Mouse (Mus musculus): ENCODE data around the gene Itga4. TPM values are rescaled to one million over a fixed set of nuclear protein-coding genes. Genes with fewer than 3 reads are reported as not detected.

Itga4 gene
- total RNA-seq (2017), result 524 to 876 TPM (median 534 TPM) in 3 replicates

- ATAC-seq (replicated peaks; ENCODE audit: insufficient number of reproducible peaks, low FRiP score, low TSS enrichment, poor library complexity, severe bottlenecking), result peak; percentile 71
Observed at GRCm38 (mm10) chr2:79255192-79256000, at the start of gene Itga4. Gene Itga4, plus strand, starts transcription at chr2:79255426.

- ATAC-seq (replicated peaks; ENCODE audit: insufficient number of reproducible peaks, low FRiP score, low TSS enrichment, poor library complexity, severe bottlenecking), result peak; percentile 40; the same call in 1 of the 2 replicates
Observed at GRCm38 (mm10) chr2:79206191-79206755, 49.0 kb upstream of the Itga4 start.

GRCm38 (mm10) chr2:79214982-79215381 lies 40.2 kb upstream of the Itga4 start:
- no peak for ATAC-seq (replicated peaks; ENCODE audit: insufficient number of reproducible peaks, low FRiP score, low TSS enrichment, poor library complexity, severe bottlenecking)

- no peak for ATAC-seq (replicated peaks; ENCODE audit: insufficient number of reproducible peaks, low FRiP score, low TSS enrichment, poor library complexity, severe bottlenecking)
Observed at GRCm38 (mm10) chr2:79215479-79215878, 39.7 kb upstream of the Itga4 start.

- ATAC-seq (replicated peaks; ENCODE audit: insufficient number of reproducible peaks, low FRiP score, low TSS enrichment, poor library complexity, severe bottlenecking), result no peak
Observed at GRCm38 (mm10) chr2:79224714-79225426, 30.4 kb upstream of the Itga4 start.

GRCm38 (mm10) chr2:79227805-79228241 lies 27.4 kb upstream of the Itga4 start:
- ATAC-seq (replicated peaks; ENCODE audit: insufficient number of reproducible peaks, low FRiP score, low TSS enrichment, poor library complexity, severe bottlenecking), result peak; percentile 92

- no peak for ATAC-seq (replicated peaks; ENCODE audit: insufficient number of reproducible peaks, low FRiP score, low TSS enrichment, poor library complexity, severe bottlenecking)
Observed at GRCm38 (mm10) chr2:79231056-79231949, 23.9 kb upstream of the Itga4 start.

- ATAC-seq (replicated peaks; ENCODE audit: insufficient number of reproducible peaks, low FRiP score, low TSS enrichment, poor library complexity, severe bottlenecking), result no peak
Observed at GRCm38 (mm10) chr2:79235767-79236487, 19.3 kb upstream of the Itga4 start.

GRCm38 (mm10) chr2:79237216-79237615 lies 18.0 kb upstream of the Itga4 start:
- no peak for ATAC-seq (replicated peaks; ENCODE audit: insufficient number of reproducible peaks, low FRiP score, low TSS enrichment, poor library complexity, severe bottlenecking)

GRCm38 (mm10) chr2:79244276-79244675 lies 10.9 kb upstream of the Itga4 start:
- ATAC-seq (replicated peaks; ENCODE audit: insufficient number of reproducible peaks, low FRiP score, low TSS enrichment, poor library complexity, severe bottlenecking), result no peak

GRCm38 (mm10) chr2:79244743-79245142 lies 10.5 kb upstream of the Itga4 start:
- no peak for ATAC-seq (replicated peaks; ENCODE audit: insufficient number of reproducible peaks, low FRiP score, low TSS enrichment, poor library complexity, severe bottlenecking)

- no peak for ATAC-seq (replicated peaks; ENCODE audit: insufficient number of reproducible peaks, low FRiP score, low TSS enrichment, poor library complexity, severe bottlenecking)
Observed at GRCm38 (mm10) chr2:79248283-79248682, 6.9 kb upstream of the Itga4 start.

GRCm38 (mm10) chr2:79250510-79250909 lies 4.7 kb upstream of the Itga4 start:
- no peak for ATAC-seq (replicated peaks; ENCODE audit: insufficient number of reproducible peaks, low FRiP score, low TSS enrichment, poor library complexity, severe bottlenecking)

- ATAC-seq (replicated peaks; ENCODE audit: insufficient number of reproducible peaks, low FRiP score, low TSS enrichment, poor library complexity, severe bottlenecking), result no peak
Observed at GRCm38 (mm10) chr2:79253754-79254197, 1.4 kb upstream of the Itga4 start.

GRCm38 (mm10) chr2:79254588-79255191 lies 536 bp upstream of the Itga4 start:
- ATAC-seq (replicated peaks; ENCODE audit: insufficient number of reproducible peaks, low FRiP score, low TSS enrichment, poor library complexity, severe bottlenecking), result peak; percentile 61

GRCm38 (mm10) chr2:79256001-79256339 lies 744 bp downstream of the Itga4 start:
- ATAC-seq (replicated peaks; ENCODE audit: insufficient number of reproducible peaks, low FRiP score, low TSS enrichment, poor library complexity, severe bottlenecking), result no peak; the same call in 1 of the 2 replicates

GRCm38 (mm10) chr2:79256376-79256775 lies 1.1 kb downstream of the Itga4 start:
- no peak for ATAC-seq (replicated peaks; ENCODE audit: insufficient number of reproducible peaks, low FRiP score, low TSS enrichment, poor library complexity, severe bottlenecking)

GRCm38 (mm10) chr2:79256880-79257279 lies 1.7 kb downstream of the Itga4 start:
- peak; percentile 29 for ATAC-seq (replicated peaks; ENCODE audit: insufficient number of reproducible peaks, low FRiP score, low TSS enrichment, poor library complexity, severe bottlenecking)
